In genomic region chr7:99465811-99466210, GRCm38 (mm10) we compare ENCODE assay signal across 10 mouse cellular contexts. TPM values are rescaled to one million over a fixed set of nuclear protein-coding genes. Genes with fewer than 3 reads are reported as not detected.
DNase-seq lines count a peak whose midpoint lies in the region; ATAC-seq and TF ChIP-seq lines count a peak whose summit lies in the region.
"Had no signal": no experiment of that assay in that cellular context is flagged by ENCODE, and none has a peak within 500 bp of the region (broad histone marks: within the 10 kb centered on the region; RNA-seq: fewer than 3 reads in every experiment).

Klhl35 (plus strand) TSS chr7:99466004.

- H3K9ac ChIP-seq in heart, embryonic 13.5 days: peak within 1 kb of the TSS; percentile 69
- no peak within 1 kb of the TSS for H3K9ac ChIP-seq in limb, embryonic 12.5 days (replicated peaks)
- H3K9ac ChIP-seq in stomach, postnatal 0 days (ENCODE audit: low read length): no peak within 1 kb of the TSS

- H3K27me3 ChIP-seq in heart, embryonic 13.5 days (replicated peaks): peaks cover 2% of the 10 kb centered on the region; the same call in 1 of the 2 replicates
- H3K27me3 ChIP-seq in limb, embryonic 12.5 days: peaks cover 14% of the 10 kb centered on the region; the same call in 1 of the 2 replicates
- no peaks in the 10 kb centered on the region for H3K27me3 ChIP-seq in stomach, postnatal 0 days (ENCODE audit: control insufficient read depth, insufficient read depth, low read length)
- H3K27me3 ChIP-seq: CH12.LX had no signal

- DNase-seq in heart, postnatal 4 days: no peak
- DNase-seq in urinary bladder, postnatal 14 days (ENCODE audit: low spot score): peak; percentile 63
- no peak for DNase-seq in urinary bladder, postnatal 25 days (ENCODE audit: low spot score)
- peak; percentile 68 for DNase-seq in stomach, postnatal 0 days (ENCODE audit: low spot score)
- no peak for DNase-seq in layer of hippocampus, postnatal 14 days (ENCODE audit: low spot score in 2 of 2)
- no peak for DNase-seq in left cerebral cortex, adult 11 months (ENCODE audit: low spot score)

- 20% methylated on average over 8 of the region's 8 CpGs for WGBS in heart, embryonic 13.5 days
- 29% methylated on average over 8 of the region's 8 CpGs for WGBS in limb, embryonic 12.5 days
- WGBS in stomach, postnatal 0 days: 23% methylated on average over 8 of the region's 8 CpGs

- H3K4me3 ChIP-seq in heart, embryonic 13.5 days: 0 out of 2 replicates have a peak within 1 kb of the TSS, but pooled peaks have one; percentile 9
- H3K4me3 ChIP-seq in limb, embryonic 12.5 days (replicated peaks): no peak within 1 kb of the TSS
- H3K4me3 ChIP-seq in stomach, postnatal 0 days (ENCODE audit: low read depth, low read length): no peak within 1 kb of the TSS

- no peak for ATAC-seq in heart, embryonic 13.5 days (ENCODE audit: extremely low read depth, insufficient number of reproducible peaks, low FRiP score, low TSS enrichment)
- ATAC-seq in limb, embryonic 12.5 days (ENCODE audit: insufficient number of reproducible peaks, insufficient read depth, low FRiP score, low TSS enrichment, low read depth): no peak
- 0 out of 2 replicates have a peak, but pooled peaks have one; percentile 7 for ATAC-seq in stomach, postnatal 0 days (ENCODE audit: low FRiP score, low TSS enrichment)

- H3K4me2 ChIP-seq in heart, embryonic 13.5 days: peak within 1 kb of the TSS; percentile 88
- peak within 1 kb of the TSS; percentile 19; the same call in 1 of the 2 replicates for H3K4me2 ChIP-seq in limb, embryonic 12.5 days
- no peak within 1 kb of the TSS for H3K4me2 ChIP-seq in stomach, postnatal 0 days (replicated peaks; ENCODE audit: low read depth)

- no peak for TF ChIP-seq EP300 in stomach, postnatal 0 days (optimal IDR thresholded peaks at IDR 0.05)

- peak within 1 kb of the TSS; percentile 32 for H3K27ac ChIP-seq in heart, embryonic 13.5 days (replicated peaks)
- H3K27ac ChIP-seq in limb, embryonic 12.5 days: no peak within 1 kb of the TSS
- H3K27ac ChIP-seq in stomach, postnatal 0 days (replicated peaks): no peak within 1 kb of the TSS
- H3K27ac ChIP-seq: macrophage had no signal

- H3K4me1 ChIP-seq in heart, embryonic 13.5 days: peaks cover 50% of the 10 kb centered on the region
- peaks cover 30% of the 10 kb centered on the region for H3K4me1 ChIP-seq in limb, embryonic 12.5 days (replicated peaks)
- H3K4me1 ChIP-seq in stomach, postnatal 0 days (replicated peaks; ENCODE audit: control insufficient read depth, insufficient read depth): peaks cover 2% of the 10 kb centered on the region; the same call in 1 of the 2 replicates

- H3K9me3 ChIP-seq in heart, embryonic 13.5 days: no peaks in the 10 kb centered on the region
- 0 out of 2 replicates have a peak, but pooled peaks cover 5% of the 10 kb centered on the region for H3K9me3 ChIP-seq in limb, embryonic 12.5 days
- H3K9me3 ChIP-seq in stomach, postnatal 0 days (ENCODE audit: control insufficient read depth, low read length): no peaks in the 10 kb centered on the region

- peaks cover 15% of the 10 kb centered on the region for H3K36me3 ChIP-seq in heart, embryonic 13.5 days
- peaks cover 3% of the 10 kb centered on the region; the same call in 1 of the 2 replicates for H3K36me3 ChIP-seq in limb, embryonic 12.5 days
- no peaks in the 10 kb centered on the region; the same call in 1 of the 2 replicates for H3K36me3 ChIP-seq in stomach, postnatal 0 days (ENCODE audit: control insufficient read depth, insufficient read depth, low read length)

- no peak for TF ChIP-seq CTCF in stomach, postnatal 0 days (IDR thresholded peaks at IDR 0.05; ENCODE audit: low read depth)

RNA-seq across cellular contexts. Expression of gene Klhl35, which starts in this region (rescaled TPM):
- 0.45 and 0.84 TPM in 2 replicates for polyA plus RNA-seq in heart, embryonic 13.5 days (2015; fragmentation: Nextera tagmentation; extraction: Ambion mirVana)
- 1 to 10 TPM; 1.3 to 1.4 TPM for total RNA-seq in heart, postnatal 4 days (2021)
- 1.2 and 1.7 TPM in 2 replicates for polyA plus RNA-seq in limb, embryonic 12.5 days (2016; fragmentation: Nextera tagmentation; extraction: Ambion mirVana)
- polyA plus RNA-seq in stomach, postnatal 0 days (2015; fragmentation: Nextera tagmentation; extraction: Ambion mirVana): 0.97 and 1.3 TPM in 2 replicates
- 1 to 10 TPM; 4.4 to 4.9 TPM for total RNA-seq in layer of hippocampus, postnatal 14 days (2021)
- total RNA-seq: CH12.LX had no signal
- polyA plus RNA-seq: macrophage had no signal

Comparison
In these comparisons a context has a peak if more than half of its experiments do, and no peak if none do; other contexts are left out.
1. DNase-seq: peak in urinary bladder, postnatal 14 days (single experiment) and stomach, postnatal 0 days (single experiment); none in heart, postnatal 4 days (single experiment), urinary bladder, postnatal 25 days (single experiment), layer of hippocampus, postnatal 14 days (0 of 2) and left cerebral cortex, adult 11 months (single experiment).